Mouse (Mus musculus) CH12F3 (cell line): ENCODE measurements around the gene Cd300a.

Source experiments
- in situ Hi-C: fragments of 300-500 bp; cut with MboI; formaldehyde crosslinking; loops from 2 replicates; pipeline ENCODE4 v1.14.3; 2020; ENCODE audit warnings: low sequenced_read_pairs

The Cd300a gene

GRCm38 (mm10) chr11:114903224-114903623, 13.4 kb downstream of the Cd300a start:
- in situ Hi-C loops, result loop anchor here (25.0 kb wide), 1 partner anchor 91 kb away; no protein-coding TSS in a partner anchor

- in situ Hi-C loops, result loop anchor here (25.0 kb wide), 1 partner anchor 95 kb away; no protein-coding TSS in a partner anchor
Observed at GRCm38 (mm10) chr11:114907567-114907966, 17.7 kb downstream of the Cd300a start.

- in situ Hi-C loops, result loop anchor here (25.0 kb wide), 1 partner anchor 96 kb away; no protein-coding TSS in a partner anchor
Observed at GRCm38 (mm10) chr11:114908086-114908485, 18.2 kb downstream of the Cd300a start.

- in situ Hi-C loops, result loop anchor here (25.0 kb wide), 1 partner anchor 97 kb away; no protein-coding TSS in a partner anchor
Observed at GRCm38 (mm10) chr11:114909538-114909937, 19.7 kb downstream of the Cd300a start.

GRCm38 (mm10) chr11:114912847-114913246, 23.0 kb downstream of the Cd300a start:
- in situ Hi-C loops, result loop anchor here (25.0 kb wide), 1 partner anchor 101 kb away; no protein-coding TSS in a partner anchor

GRCm38 (mm10) chr11:114914978-114915377, 25.1 kb downstream of the Cd300a start:
- in situ Hi-C loops, result loop anchor here (25.0 kb wide), 1 partner anchor 103 kb away; no protein-coding TSS in a partner anchor

- in situ Hi-C loops, result loop anchor here (25.0 kb wide), 1 partner anchor 105 kb away; no protein-coding TSS in a partner anchor
Observed at GRCm38 (mm10) chr11:114917120-114917519, 27.3 kb downstream of the Cd300a start.

GRCm38 (mm10) chr11:114922439-114922838, 32.6 kb downstream of the Cd300a start:
- in situ Hi-C loops, result loop anchor here (25.0 kb wide), 1 partner anchor 110 kb away; no protein-coding TSS in a partner anchor

GRCm38 (mm10) chr11:114923961-114924360, 34.1 kb downstream of the Cd300a start:
- in situ Hi-C loops, result loop anchor here (25.0 kb wide), 1 partner anchor 112 kb away; no protein-coding TSS in a partner anchor

GRCm38 (mm10) chr11:114929581-114929980, 39.7 kb downstream of the Cd300a start:
- in situ Hi-C loops, result no loop called here

- in situ Hi-C loops, result no loop called here
Observed at GRCm38 (mm10) chr11:114931041-114931440, 41.2 kb downstream of the Cd300a start.

GRCm38 (mm10) chr11:114933591-114933990, 43.8 kb downstream of the Cd300a start:
- in situ Hi-C loops, result no loop called here

- in situ Hi-C loops, result no loop called here
Observed at GRCm38 (mm10) chr11:114934144-114934543, 44.3 kb downstream of the Cd300a start, which contains the start of gene Cd300lb. TSS of gene Cd300lb (minus strand) at chr11:114934386.
